Mouse (Mus musculus): Measurements from ENCODE around the gene Bcl2a1d.
"Not testable (repeated sequence)": the region's sequence is repeated elsewhere in the genome, so short reads cannot be mapped to it uniquely, and the experiment has no call there.

DNA sequence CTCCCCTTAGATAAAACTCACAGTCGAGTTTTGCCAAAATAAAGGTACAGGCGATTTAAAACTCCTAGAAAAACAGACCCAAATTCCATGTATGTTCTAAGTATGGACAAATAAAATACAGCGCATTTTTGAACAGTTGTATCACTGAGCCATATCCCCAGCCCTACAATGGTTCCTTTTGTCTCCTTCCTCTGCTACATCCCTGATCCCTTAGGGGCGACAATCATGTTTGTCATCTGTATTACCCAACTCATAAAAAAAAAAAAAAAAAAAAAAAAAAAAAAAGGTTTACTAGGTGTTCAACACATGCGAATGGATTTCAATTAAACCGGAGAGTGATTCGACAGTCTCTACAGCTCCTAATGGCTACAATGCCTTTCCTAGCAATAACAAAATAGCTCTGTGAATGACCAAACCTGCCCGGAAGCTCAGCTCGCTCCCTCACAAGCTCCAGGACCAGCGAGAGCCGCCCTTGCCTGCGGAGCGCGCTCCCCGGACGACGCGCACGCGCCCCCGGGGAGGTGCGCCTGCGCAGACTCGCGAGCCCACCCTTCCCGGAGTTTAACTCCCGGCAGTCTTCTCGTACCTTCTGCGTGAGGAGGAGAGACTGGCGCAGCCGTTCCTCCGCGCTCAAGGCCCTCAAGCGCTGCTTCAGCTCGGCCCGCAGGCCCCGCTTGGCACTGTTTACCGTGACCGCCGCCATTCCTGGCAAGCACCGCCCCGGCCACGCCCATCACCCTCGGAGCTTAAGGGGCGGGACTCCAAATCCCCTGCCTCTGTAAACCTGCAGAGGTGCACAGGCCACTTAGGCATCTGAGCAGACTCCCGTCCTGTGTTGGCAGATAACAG, 12.4 kb downstream of the Bcl2a1d start:
- TF ChIP-seq CTCF (IDR thresholded peaks at IDR 0.05); POLR2A (IDR thresholded peaks at IDR 0.05; ENCODE audit: insufficient read depth, low read depth, low read length): not testable (repeated sequence)

All from heart, adult 2 months (tissue).